Mouse (Mus musculus): Measurements from ENCODE around the gene Erich6b.

The Erich6b gene

GRCm38 (mm10) chr14:75642080-75642479 lies at the start of gene Erich6b:
Erich6b (plus strand) TSS chr14:75642259.
- DNase-seq (ENCODE audit: low read depth, low spot score), result peak; percentile 43

GRCm38 (mm10) chr14:75592978-75593377 lies 49.1 kb upstream of the Erich6b start, which contains the start of gene Spert:
Spert (minus strand) TSS chr14:75593116.
- no peak for DNase-seq (ENCODE audit: low read depth, low spot score)

- DNase-seq (ENCODE audit: low read depth, low spot score), result no peak
These were observed 32.9 kb upstream of the Erich6b start for GRCm38 (mm10) chr14:75609176-75609575.

GRCm38 (mm10) chr14:75616375-75616774 lies 25.7 kb upstream of the Erich6b start:
- DNase-seq (ENCODE audit: low read depth, low spot score), result no peak

GRCm38 (mm10) chr14:75622984-75623383 lies 19.1 kb upstream of the Erich6b start:
- DNase-seq (ENCODE audit: low read depth, low spot score), result no peak

- DNase-seq (ENCODE audit: low read depth, low spot score), result no peak
These were observed 13.2 kb upstream of the Erich6b start for GRCm38 (mm10) chr14:75628870-75629269.

GRCm38 (mm10) chr14:75635350-75635749 lies 6.7 kb upstream of the Erich6b start:
- DNase-seq (ENCODE audit: low read depth, low spot score), result no peak

- DNase-seq (ENCODE audit: low read depth, low spot score), result no peak
These were observed 6.0 kb upstream of the Erich6b start for GRCm38 (mm10) chr14:75636107-75636506.

GRCm38 (mm10) chr14:75637641-75638040 lies 4.4 kb upstream of the Erich6b start:
- DNase-seq (ENCODE audit: low read depth, low spot score), result no peak

- peak; percentile 28 for DNase-seq (ENCODE audit: low read depth, low spot score)
These were observed 1.2 kb upstream of the Erich6b start for GRCm38 (mm10) chr14:75640846-75641245.

- peak; percentile 39 for DNase-seq (ENCODE audit: low read depth, low spot score)
These were observed 690 bp upstream of the Erich6b start for GRCm38 (mm10) chr14:75641369-75641768.

GRCm38 (mm10) chr14:75645461-75645860 lies 3.4 kb downstream of the Erich6b start:
- DNase-seq (ENCODE audit: low read depth, low spot score), result no peak

GRCm38 (mm10) chr14:75646060-75646459 lies 4.0 kb downstream of the Erich6b start:
- no peak for DNase-seq (ENCODE audit: low read depth, low spot score)

- DNase-seq (ENCODE audit: low read depth, low spot score), result no peak
These were observed 5.1 kb downstream of the Erich6b start for GRCm38 (mm10) chr14:75646968-75647829.

GRCm38 (mm10) chr14:75660936-75661335 lies 18.9 kb downstream of the Erich6b start:
- DNase-seq (ENCODE audit: low read depth, low spot score), result no peak

- DNase-seq (ENCODE audit: low read depth, low spot score), result no peak
These were observed 19.5 kb downstream of the Erich6b start for GRCm38 (mm10) chr14:75661548-75661947.

- no peak for DNase-seq (ENCODE audit: low read depth, low spot score)
These were observed 23.5 kb downstream of the Erich6b start for GRCm38 (mm10) chr14:75665430-75666180.

GRCm38 (mm10) chr14:75669085-75669645 lies 27.1 kb downstream of the Erich6b start:
- peak; percentile 40 for DNase-seq (ENCODE audit: low read depth, low spot score)

- no peak for DNase-seq (ENCODE audit: low read depth, low spot score)
These were observed 34.3 kb downstream of the Erich6b start for GRCm38 (mm10) chr14:75676316-75676715.

GRCm38 (mm10) chr14:75690428-75690827 lies 48.4 kb downstream of the Erich6b start:
- no peak for DNase-seq (ENCODE audit: low read depth, low spot score)

GRCm38 (mm10) chr14:75696096-75696495 lies 54.0 kb downstream of the Erich6b start:
- DNase-seq (ENCODE audit: low read depth, low spot score), result no peak

- no peak for DNase-seq (ENCODE audit: low read depth, low spot score)
These were observed 55.9 kb downstream of the Erich6b start for GRCm38 (mm10) chr14:75697928-75698327.

Measured in R1 (cell line).